Mouse (Mus musculus): ENCODE data around the gene 4933403O08Rik. TPM values are rescaled to one million over a fixed set of nuclear protein-coding genes. Genes with fewer than 3 reads are reported as not detected.

4933403O08Rik gene
- not detected in 2 replicates for polyA plus RNA-seq (2015; fragmentation: Nextera tagmentation; extraction: Ambion mirVana)

DNA sequence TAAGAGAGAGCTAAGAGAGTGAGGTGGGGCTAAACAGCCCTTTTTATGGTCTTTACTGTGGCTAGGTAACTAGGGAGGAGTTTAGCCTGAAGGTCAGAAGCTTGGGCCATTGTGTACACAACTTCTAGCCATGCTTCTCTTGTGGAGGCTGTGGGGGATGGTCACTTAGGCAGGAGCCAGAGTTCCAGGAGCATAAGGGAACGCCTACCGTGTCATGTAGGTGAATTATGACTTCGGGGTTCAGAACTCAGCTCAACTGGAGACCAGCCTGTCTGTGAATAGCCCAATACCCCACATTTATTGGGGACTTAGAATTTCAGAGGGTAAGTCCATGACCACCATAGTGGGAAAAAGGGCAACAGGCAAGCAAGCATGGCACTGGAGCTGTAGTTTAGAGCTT lies at the start of gene 4933403O08Rik:
TSS of gene 4933403O08Rik (plus strand) at position 301 of the 400 bp plus-strand sequence.
- no peak within 1 kb of the TSS for H3K9ac ChIP-seq
- no peaks in the 10 kb centered on the region for H3K27me3 ChIP-seq
- no peak within 1 kb of the TSS for H3K4me2 ChIP-seq
- H3K27ac ChIP-seq = no peak within 1 kb of the TSS
- no peaks in the 10 kb centered on the region for H3K9me3 ChIP-seq (replicated peaks)
- 78% methylated on average over 3 of the region's 3 CpGs for WGBS
- H3K4me3 ChIP-seq = no peak within 1 kb of the TSS
- no peak for ATAC-seq (replicated peaks; ENCODE audit: insufficient number of reproducible peaks, insufficient read depth, low FRiP score, low read depth)
- no peaks in the 10 kb centered on the region for H3K4me1 ChIP-seq (replicated peaks)
- no peaks in the 10 kb centered on the region for H3K36me3 ChIP-seq

DNA sequence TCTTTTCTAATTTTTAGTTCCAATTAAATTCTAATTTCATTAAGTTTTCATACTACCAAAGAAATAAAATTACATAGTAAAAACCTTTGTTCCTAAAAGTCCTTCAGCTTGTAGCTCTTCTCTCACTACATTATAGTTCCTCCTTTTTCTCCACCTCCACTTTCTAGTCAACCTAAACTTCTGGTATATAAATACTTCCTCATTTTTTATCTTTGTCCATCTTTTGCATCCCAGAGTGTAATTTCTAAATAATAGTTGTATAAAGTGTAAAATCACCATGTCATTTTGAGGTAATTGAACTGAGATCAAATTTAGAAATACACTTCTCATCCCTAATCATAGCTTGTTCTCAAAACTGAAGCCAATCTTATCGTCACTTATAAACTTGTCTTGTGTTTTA lies 4.1 kb downstream of the 4933403O08Rik start:
- 72% methylated on average over 1 of the region's 1 CpGs for WGBS
- no peaks in the 10 kb centered on the region for H3K27me3 ChIP-seq
- no peaks in the 10 kb centered on the region for H3K4me1 ChIP-seq (replicated peaks)
- H3K4me3 ChIP-seq = no peak overlapping the region
- H3K9ac ChIP-seq = no peak overlapping the region
- H3K4me2 ChIP-seq = no peak overlapping the region
- H3K27ac ChIP-seq = no peak overlapping the region
- no peaks in the 10 kb centered on the region for H3K36me3 ChIP-seq
- no peaks in the 10 kb centered on the region for H3K9me3 ChIP-seq (replicated peaks)
- no peak for ATAC-seq (replicated peaks; ENCODE audit: insufficient number of reproducible peaks, insufficient read depth, low FRiP score, low read depth)

DNA sequence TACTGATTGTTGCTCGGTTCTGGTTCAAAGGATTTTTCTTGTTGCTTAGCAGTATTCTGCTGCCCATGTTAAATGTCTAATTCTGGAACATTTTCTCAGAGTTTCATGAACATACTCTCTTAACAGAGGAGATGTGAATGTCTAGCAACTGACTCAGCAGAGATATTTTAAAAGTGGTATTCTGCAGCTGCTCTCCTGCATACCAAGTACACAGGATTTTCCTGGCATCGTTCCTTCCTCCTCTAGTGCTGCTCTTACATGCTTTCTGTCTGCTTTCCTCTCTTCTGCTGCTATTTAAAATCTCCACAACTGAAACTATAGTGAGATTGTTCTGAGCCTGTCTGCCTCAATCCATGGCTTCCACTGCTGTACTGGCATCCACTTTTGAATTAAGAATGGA lies 16.7 kb downstream of the 4933403O08Rik start:
- H3K27me3 ChIP-seq = no peaks in the 10 kb centered on the region
- 37% methylated on average over 2 of the region's 2 CpGs for WGBS
- no peaks in the 10 kb centered on the region for H3K9me3 ChIP-seq (replicated peaks)
- peak overlapping the region; percentile 40; the same call in 1 of the 2 replicates for H3K27ac ChIP-seq
- no peaks in the 10 kb centered on the region for H3K36me3 ChIP-seq
- H3K4me3 ChIP-seq = no peak overlapping the region
- ATAC-seq (replicated peaks; ENCODE audit: insufficient number of reproducible peaks, insufficient read depth, low FRiP score, low read depth) = no peak
- no peak overlapping the region for H3K9ac ChIP-seq
- H3K4me1 ChIP-seq (replicated peaks) = no peaks in the 10 kb centered on the region
- no peak overlapping the region for H3K4me2 ChIP-seq

DNA sequence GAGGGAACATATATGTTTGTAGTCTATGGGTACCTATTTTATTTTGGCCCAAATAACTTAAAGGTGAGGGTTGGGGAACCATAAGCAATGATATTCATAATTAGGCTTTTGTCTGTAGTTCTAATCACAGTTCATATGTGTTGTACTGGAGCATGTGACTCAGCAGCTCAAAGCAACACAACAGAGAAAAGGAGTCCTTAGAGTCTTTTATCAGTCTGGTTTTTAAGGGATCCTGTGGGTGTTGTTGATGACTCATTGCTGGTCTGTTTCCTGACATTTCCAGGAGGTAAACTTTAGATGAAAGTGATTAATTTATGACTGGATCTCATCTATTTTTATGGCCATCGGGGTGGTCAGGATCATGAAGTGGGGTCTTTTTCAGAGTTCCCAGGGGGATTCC lies 34.7 kb downstream of the 4933403O08Rik start:
- no peaks in the 10 kb centered on the region for H3K36me3 ChIP-seq
- 76% methylated on average over 1 of the region's 1 CpGs for WGBS
- H3K9ac ChIP-seq = no peak overlapping the region
- no peaks in the 10 kb centered on the region for H3K27me3 ChIP-seq
- H3K27ac ChIP-seq = no peak overlapping the region
- ATAC-seq (replicated peaks; ENCODE audit: insufficient number of reproducible peaks, insufficient read depth, low FRiP score, low read depth) = no peak
- no peaks in the 10 kb centered on the region for H3K9me3 ChIP-seq (replicated peaks)
- H3K4me3 ChIP-seq = no peak overlapping the region
- no peaks in the 10 kb centered on the region for H3K4me1 ChIP-seq (replicated peaks)
- H3K4me2 ChIP-seq = no peak overlapping the region

Other genes with a start within 250 kb of the 4933403O08Rik start
- gene Tex16, start 228.0 kb upstream of the 4933403O08Rik start, polyA plus RNA-seq (2015; fragmentation: Nextera tagmentation; extraction: Ambion mirVana) = 0.04 and 0.06 TPM in 2 replicates
- 65.8 and 79.9 TPM in 2 replicates for gene Apool, start 72.3 kb downstream of the 4933403O08Rik start, polyA plus RNA-seq (2015; fragmentation: Nextera tagmentation; extraction: Ambion mirVana)
- not detected in 2 replicates for gene Satl1, start 167.7 kb downstream of the 4933403O08Rik start, polyA plus RNA-seq (2015; fragmentation: Nextera tagmentation; extraction: Ambion mirVana)

Data from heart, embryonic 15.5 days (tissue).